Mouse (Mus musculus) heart, adult 2 months (tissue): ENCODE results near the gene Hipk3.

Source experiments
- CTCF ChIP-seq: fragments of 200-600 bp; IDR thresholded peaks from 2 replicates; pipeline ENCODE4 v1.8.1; 2022; ENCODE audit warnings: antibody characterized with exemption, mild to moderate bottlenecking, moderate library complexity
- EP300 ChIP-seq: fragments of 200-500 bp; IDR thresholded peaks from 2 replicates; pipeline ENCODE4 v1.6.1; 2011; ENCODE audit warnings: low read depth, low read length, control low read depth; ENCODE audit not compliant: insufficient read depth
- POLR2A ChIP-seq: fragments of 200-500 bp; IDR thresholded peaks from 2 replicates; pipeline ENCODE4 v1.6.1; 2011; ENCODE audit warnings: mild to moderate bottlenecking, low read depth, low read length, control low read depth; ENCODE audit not compliant: insufficient read depth

DNA sequence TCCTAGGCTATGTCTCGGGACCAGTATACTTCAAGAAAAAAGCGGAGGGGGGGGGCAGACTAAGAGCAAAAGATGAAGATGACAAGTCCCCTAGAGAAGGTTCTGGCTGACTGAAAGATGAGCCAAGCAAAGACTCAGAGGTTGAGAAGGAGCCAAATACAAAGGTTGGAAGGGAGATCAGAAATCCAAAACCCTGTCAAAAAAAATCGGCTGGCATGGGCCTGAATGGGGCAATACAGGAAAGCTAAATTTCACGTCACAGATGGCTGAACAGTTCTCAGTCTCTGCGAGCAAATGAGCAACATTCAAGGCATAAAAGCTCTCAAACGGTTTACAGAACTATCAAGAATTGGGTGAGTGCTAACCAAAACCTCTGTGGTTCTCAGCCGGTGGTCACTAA is 85.9 kb downstream of the Hipk3 start:
- TF ChIP-seq POLR2A (no peak), CTCF (no peak), EP300 (no peak)
